Mouse (Mus musculus) frontal cortex, adult (tissue): Measurements from ENCODE around the gene Guk1.
"Not testable (repeated sequence)": the region's sequence is repeated elsewhere in the genome, so short reads cannot be mapped to it uniquely, and the experiment has no call there.

Experiments
- ATAC-seq: cut with Nextera tagmentation; 2 replicates; pipeline ENCODE4 v1.9.2; 2017; ENCODE audit warnings: mild to moderate bottlenecking, moderate library complexity, mixed read lengths; ENCODE audit not compliant: low TSS enrichment

Gene Guk1

DNA sequence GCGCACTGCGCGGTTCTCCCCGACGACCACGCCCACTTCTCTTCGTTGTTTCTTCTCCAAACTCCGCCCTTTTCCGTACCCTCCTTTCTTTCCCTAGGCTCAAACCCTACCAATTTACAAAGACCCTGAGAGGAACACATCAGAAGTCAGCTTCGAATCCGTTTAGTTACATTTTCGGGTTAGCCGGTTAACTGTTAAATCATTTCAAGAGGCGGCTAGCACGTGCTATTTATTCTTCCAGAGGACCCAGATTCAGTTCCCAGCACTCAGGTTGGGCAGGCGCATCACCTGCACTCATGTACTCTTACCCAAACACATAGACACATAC lies at the start of gene Guk1:
TSS of gene Guk1 (minus strand) at position 154 of the 328 bp plus-strand sequence.
- ATAC-seq: no peak

GRCm38 (mm10) chr11:59239796-59240195 lies 47.8 kb upstream of the Guk1 start:
- ATAC-seq: no peak

- no peak for ATAC-seq
These were observed 47.4 kb upstream of the Guk1 start for GRCm38 (mm10) chr11:59239428-59239785.

DNA sequence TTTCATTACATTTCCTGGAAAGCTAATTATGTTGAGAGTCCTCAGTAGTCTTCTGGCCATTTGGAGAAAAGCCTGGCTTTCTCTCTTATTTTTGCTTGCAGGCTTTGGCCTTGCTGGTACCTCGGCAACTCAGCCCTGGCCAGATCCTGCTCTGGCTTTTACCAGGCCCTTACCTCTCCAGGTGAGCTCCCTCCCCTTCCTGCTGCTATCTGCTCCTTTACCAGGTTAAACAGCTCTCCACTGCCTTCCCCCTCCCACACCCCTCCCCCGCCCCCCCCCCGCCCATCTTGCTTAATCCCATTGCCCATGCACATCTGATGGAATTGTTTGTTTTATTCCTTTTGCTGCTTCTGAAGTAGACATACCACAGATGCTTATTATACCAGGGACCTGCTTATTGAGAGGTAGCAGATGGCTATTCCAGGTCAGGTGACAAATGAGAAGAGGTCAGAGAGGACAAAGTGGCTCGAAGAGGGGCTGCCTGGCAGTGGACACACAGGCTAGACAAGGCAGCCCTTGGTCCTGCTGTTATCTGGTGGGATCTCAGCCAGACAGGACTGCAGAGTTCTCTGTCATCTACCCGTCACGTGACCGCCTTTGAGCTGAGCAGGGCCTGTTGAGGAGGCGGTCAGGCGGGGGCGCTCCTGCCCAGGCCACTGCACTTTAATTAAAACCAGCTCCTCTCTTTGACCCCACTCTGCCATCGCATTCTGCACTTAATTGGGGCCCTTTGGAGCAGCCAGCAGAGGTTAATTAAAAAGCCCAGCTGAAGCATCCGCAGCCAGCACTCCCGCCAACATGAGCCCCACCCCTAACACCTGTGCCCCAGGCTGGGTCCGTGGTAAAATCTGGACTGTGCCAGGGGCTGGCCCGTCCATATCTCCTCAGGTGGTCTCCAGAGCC lies 46.8 kb upstream of the Guk1 start:
- ATAC-seq: no peak

DNA sequence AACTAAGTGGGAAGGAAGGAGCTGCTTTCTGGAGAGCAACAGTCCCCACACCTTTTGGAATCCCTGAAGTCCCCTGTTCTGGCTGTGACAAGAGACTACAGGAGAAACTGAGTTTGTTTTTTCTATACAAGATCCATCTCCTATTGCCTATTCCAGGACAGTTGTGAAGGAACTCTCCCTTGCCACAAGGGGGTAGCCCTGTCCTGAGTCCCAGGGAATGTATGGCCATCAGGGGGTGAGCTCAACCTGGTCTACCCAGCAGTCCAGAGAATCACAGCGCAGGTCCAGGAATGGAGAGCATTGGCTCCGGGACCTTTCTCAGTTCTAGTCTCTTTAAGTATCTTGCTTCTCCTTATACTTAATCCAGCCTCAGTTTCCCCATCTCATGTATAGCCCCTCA lies 40.8 kb upstream of the Guk1 start:
- no peak for ATAC-seq

GRCm38 (mm10) chr11:59230144-59230760 lies 38.2 kb upstream of the Guk1 start:
- ATAC-seq: 0 out of 2 replicates have a peak, but pooled peaks have one; percentile 29

DNA sequence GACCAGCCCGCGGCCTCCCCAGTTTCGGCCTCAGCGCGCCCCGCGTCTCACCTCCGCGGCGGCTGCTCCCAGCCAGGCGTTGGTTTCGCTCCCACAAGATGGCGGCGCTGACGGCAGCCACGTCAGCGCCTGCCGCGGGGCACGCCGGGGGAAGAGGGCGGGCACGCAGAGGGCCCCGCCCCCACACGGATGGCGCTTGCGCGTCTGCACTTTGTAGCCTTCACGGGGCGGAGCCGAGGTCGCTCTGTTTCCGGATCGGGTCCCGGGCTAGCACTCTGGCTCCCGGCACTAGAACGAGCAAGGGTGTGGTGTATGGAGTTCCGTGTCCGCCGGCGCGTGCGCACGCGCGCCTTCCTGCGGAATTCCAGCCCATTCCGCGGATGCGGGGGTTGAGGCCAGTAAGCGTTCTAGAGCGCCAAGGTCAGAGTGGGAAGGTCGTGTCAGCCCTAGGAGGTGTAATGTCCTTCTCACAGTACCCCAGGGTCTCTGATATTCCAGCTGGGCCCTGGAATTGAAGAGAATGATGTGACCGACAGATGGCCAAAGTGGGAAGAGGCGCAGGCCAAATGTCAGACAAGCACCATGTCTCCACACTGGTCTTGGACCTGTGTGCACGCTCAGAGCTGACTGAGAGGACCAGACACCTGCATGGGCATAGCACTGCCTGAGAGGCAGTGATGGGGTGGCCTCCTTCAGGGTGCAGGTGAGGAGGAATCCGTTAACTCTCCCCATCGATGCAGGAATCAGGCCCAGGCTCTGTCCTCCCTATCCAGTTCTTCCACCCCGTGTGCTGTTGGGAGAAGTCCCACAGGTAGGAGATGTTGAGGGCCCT lies 36.3 kb upstream of the Guk1 start, which contains the start of gene Arf1:
TSS of gene Arf1 (minus strand) at position 149 of the 832 bp plus-strand sequence.
- peak; percentile 90 for ATAC-seq

DNA sequence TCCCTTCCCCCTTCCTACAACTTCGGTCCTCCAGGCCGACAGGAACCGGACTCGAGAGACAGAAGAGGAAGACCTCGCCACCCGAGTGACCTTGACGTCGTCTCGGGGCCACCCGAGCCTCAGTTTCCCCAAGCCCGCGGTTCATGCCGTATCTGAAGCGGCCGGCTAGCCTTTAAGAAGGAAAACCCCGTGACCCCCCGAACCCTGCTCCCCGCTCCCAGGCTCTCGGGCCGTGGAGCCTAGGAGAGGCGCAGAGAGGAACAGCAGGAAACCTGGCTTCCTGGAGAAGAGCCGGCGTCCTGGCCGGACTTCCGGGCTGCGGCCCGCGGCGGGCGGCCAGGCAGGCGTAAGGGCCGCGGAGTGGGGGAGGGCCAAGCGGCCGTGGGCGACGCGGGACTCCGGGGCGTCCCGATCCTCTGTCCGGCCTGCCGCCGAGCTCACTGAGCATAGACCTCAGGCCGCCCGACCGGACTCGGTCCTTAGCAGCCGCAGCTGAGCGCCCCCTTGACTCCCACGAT lies 35.7 kb upstream of the Guk1 start:
- peak; percentile 52 for ATAC-seq

DNA sequence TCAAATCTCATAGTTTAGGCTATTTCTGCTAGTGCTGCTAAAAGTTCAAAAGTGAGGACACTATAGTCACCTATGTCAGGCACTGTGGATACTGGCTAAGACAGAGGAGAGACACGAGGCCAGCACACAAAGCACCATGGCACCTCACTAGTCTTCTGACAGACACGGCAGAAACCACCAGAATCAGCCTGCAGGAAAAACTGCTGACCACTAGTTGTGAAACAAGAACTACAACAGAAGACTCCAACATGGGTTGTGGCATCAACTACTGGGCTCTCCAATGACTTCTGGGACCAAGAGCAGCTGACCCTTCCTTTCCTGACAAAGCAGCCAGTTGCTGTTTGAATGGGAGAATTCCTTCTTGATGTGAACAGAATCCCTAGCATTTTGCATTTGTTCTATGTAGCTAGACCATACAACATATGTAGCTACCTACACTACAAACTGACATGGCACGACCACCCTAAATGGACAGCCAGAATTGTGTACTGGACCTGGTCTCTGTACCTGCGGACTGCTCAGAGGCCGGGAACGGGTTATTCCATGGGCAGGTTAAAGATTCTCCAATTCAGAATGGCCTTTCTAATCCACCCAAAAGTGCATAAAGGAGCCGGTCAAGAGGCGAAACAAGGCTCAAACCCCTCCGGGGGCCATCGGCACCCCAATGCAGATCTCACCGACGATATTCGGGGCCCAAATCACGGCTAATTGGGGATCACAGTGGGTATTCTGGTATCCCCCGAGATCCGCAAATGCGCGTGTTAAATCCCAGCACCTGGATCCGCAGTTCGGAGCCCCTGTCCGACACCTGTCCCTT lies 35.0 kb upstream of the Guk1 start:
- ATAC-seq: no peak

DNA sequence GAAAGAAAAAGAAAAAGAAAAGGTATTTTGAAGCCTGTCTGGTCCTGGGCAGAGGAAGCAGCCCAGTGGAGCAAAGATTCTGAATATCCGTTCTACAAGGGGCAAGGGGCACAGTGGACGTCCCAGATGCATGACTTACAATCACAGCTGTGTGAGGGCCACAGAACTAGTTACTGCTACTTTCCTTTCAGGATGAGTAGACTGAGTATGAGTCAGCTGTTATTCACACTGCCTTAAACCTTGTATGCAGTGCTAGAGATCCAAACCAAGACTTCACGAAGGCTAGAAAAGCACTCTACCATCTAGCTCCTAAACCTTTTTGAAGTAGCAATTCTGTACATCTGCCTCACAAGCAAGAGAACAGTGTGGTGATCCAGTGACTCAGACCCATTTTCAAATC lies 34.2 kb upstream of the Guk1 start:
- no peak for ATAC-seq

- no peak for ATAC-seq
These were observed 33.2 kb upstream of the Guk1 start for GRCm38 (mm10) chr11:59225167-59225566.

DNA sequence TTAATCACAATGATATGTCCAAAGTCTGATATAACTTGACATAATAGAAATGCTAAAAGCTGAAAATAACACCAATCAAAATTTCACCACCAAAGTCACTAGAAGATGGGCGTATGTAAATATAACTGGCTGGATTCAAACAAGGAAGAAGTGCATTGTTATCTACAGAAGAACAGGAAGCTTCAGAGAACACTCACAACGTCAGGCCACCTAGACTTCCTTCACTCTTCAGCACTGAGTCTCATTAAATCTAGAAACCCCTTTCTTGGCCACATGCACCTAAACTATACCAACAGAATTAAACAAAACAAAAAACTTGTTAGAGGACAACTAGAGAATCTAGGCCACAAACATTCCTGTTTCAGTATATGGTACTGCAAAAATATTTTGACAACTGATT lies 32.5 kb upstream of the Guk1 start:
- no peak for ATAC-seq

- ATAC-seq: no peak
These were observed 32.0 kb upstream of the Guk1 start for GRCm38 (mm10) chr11:59224025-59224424.

DNA sequence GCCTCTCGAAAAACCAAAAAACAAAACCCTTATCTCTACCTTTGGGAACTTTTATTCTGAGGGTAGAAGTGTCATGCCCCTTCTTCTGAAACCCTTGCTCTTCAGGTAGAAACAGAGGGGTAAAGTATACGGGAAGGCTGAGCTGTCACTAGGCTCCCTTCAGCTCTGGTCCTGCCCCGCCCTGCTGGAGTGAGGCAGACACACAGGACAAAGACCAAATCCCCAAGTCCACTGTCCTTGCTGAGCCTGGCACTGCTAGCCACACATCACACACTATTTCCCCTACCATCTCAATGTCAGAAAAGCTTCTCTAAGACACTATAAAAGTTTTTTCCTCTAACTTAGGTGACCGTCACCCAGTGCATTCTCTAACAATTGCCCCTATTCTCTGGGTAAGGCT lies 30.3 kb upstream of the Guk1 start:
- no peak for ATAC-seq

DNA sequence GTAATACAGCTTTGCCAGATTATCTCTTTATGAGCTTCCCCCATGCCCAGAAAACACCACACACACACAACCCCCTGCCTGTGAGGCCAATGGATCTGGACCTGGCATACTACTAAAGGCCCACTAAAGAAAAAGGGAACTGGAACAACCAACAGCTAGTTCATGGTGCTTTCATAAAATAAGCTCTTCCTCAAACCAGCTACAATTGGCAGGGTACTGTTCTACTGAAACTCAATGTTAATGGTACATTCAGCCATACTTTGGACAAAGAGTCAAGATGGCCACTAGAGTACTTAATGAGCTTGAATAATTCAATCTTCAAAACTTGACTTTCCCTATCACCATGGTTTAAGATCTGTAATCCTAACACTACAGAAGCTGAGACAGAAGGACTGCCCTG lies 29.6 kb upstream of the Guk1 start:
- ATAC-seq: no peak

GRCm38 (mm10) chr11:59219064-59219463 lies 27.1 kb upstream of the Guk1 start:
- no peak for ATAC-seq

DNA sequence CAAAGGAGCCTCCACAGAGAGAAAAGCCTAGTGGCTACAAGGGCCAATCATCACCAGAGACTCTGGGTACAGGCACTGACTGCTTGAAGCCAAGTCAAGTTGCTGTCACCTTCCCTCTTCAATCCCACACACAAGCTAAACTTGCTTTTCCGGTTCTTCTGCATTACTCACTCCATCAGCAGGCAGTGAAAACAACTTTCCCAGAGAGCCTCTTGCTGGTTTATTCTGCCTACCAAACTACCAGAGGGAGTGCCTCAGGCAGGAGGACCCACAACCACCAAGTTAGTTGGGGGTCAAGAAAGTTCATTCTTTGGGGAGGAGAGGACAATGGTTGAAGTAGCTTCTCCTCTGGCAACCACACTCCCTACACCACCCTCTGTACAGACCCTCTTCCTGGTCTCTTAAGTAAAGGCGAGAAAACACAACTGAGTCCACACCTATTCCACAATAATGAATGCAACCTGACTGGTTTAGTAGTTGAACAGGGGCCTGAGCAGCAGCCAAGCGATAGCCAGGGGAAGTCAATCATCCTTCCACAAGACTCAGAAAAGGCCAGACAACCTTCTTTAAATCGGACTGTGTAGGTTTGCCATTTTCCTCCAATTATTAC lies 26.5 kb upstream of the Guk1 start:
- ATAC-seq: peak; percentile 66; the same call in 1 of the 2 replicates

DNA sequence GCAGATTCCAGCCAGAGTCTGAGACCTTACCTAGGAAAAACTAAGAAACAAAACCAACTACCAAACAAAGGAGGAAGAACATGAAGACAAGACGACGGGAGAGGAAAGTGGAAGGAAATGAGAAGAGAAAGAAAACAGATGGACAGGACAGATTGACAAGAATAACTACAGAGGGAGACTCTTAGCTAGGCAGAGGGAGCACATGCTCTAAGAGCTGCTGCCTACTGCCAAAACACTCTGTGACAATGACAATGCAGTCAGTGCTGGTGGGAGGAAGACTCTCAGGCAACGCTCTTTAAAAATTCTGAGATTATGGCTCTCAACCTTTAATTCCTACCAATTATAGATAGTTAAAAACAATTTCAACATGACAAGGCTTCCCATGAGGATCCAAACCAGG lies 24.9 kb upstream of the Guk1 start:
- peak; percentile 83 for ATAC-seq

- ATAC-seq: no peak
These were observed 21.0 kb upstream of the Guk1 start for GRCm38 (mm10) chr11:59212892-59213494.

DNA sequence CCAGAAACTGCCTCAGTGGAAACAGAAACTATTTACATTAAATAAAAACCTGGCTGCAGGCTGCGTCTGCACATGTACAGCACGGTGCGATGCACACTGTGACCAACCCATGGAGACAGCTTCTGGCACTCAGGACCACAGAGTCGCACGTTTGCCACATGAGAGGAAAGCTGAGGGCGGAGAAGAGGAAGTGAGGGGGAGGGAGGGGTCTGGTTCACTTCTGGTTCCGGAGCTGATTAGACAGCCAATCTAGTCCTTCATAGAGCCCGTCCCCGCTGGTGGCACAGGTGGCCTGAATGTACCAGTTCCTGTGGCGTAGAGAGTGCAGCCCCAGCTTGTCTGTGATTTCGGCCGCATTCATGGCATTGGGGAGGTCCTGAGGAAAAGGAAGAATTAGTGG lies 20.3 kb upstream of the Guk1 start:
- not testable (repeated sequence) for ATAC-seq
